Mouse (Mus musculus) kidney, adult 2 months (tissue): ENCODE data around the gene Fis1.

Experiments
- CTCF ChIP-seq: fragments of 200-500 bp; conservative IDR thresholded peaks from 2 replicates; pipeline ENCODE4 v1.5.1; 2011; ENCODE audit warnings: low read depth, mild to moderate bottlenecking, control low read depth, low read length, moderate library complexity, mixed read lengths; ENCODE audit not compliant: insufficient read depth, insufficient read length
- POLR2A ChIP-seq: fragments of 200-500 bp; IDR thresholded peaks from one replicate; pipeline ENCODE4 v1.6.1; 2011; ENCODE audit warnings: low read depth, low read length, control low read depth

DNA sequence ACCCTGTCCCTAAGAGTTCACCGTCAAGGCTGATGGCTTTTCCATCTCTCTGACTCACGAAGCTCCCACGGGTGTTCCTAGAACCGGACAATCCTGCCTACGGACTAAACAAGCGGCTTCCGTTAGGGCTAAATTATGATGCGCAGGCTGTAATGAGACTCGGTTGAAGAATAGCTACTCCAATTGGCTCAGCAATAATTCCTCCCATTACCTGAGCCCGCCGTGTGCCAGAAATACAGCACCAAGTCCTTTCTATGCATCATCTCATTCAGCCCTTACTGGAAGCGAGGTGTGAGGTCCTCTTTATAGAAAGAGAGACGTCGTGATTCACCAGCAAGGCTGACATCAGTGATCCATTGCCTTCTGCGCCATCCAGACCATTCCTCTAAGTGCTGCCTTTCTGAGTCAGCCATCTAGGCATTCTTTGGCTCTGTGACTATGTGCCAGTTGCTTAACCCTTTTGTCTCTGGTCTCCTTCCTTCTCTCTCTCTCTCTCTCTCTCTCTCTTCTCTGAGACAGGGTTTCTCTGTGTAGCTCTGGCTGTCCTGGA, 59.4 kb downstream of the Fis1 start:
- TF ChIP-seq POLR2A (no peak), CTCF (no peak)
